Mouse (Mus musculus): ENCODE data around the gene Cd244a. TPM values are rescaled to one million over a fixed set of nuclear protein-coding genes. Genes with fewer than 3 reads are reported as not detected.

The Cd244a gene
- polyA plus RNA-seq, 1 experiment from 2014 or later: 0.12 TPM

GRCm38 (mm10) chr1:171540694-171541093 lies 18.3 kb upstream of the Cd244a start:
- 80% methylated on average over 1 of the region's 1 CpGs for WGBS
- Histone ChIP-seq H3K27me3 (ENCODE audit: control insufficient read depth, insufficient read depth, low read length) (no peaks in the 10 kb centered on the region), H3K4me1 (ENCODE audit: control insufficient read depth, insufficient read depth, low read length) (no peaks in the 10 kb centered on the region), H3K9ac (ENCODE audit: low read length) (no peak overlapping the region), H3K36me3 (ENCODE audit: control insufficient read depth, insufficient read depth, low read length) (no peaks in the 10 kb centered on the region), H3K27ac (ENCODE audit: low read depth, low read length) (no peak overlapping the region), H3K4me3 (ENCODE audit: low read depth, low read length) (no peak overlapping the region), H3K4me2 (ENCODE audit: low read depth) (no peak overlapping the region), H3K9me3 (ENCODE audit: control insufficient read depth, low read length) (no peaks in the 10 kb centered on the region)
- ATAC-seq (ENCODE audit: insufficient read depth, low FRiP score, low TSS enrichment): no peak
- DNase-seq (ENCODE audit: low spot score): no peak

DNA sequence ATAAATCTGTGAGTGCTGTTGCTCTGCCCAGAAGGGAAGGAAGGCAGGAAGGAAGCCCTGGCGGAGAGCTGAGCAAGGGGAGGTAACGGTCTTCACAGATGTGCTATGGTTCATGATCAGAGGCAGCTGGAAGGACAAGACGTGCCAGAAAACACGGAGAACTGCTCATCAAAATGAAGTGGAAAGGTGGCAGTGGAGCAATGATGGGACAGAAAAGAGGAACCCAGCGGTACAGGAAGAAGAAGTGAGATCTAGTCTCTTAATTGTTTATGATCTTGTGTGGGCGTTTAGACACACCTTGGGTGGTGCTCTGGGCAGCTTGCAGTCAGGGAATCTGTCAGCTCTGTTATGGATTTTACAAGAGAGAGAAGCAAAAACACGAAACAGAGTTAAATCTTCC lies 7.7 kb upstream of the Cd244a start:
- H3K4me3 ChIP-seq (ENCODE audit: low read depth, low read length): no peak overlapping the region
- DNase-seq (ENCODE audit: low spot score): no peak

GRCm38 (mm10) chr1:171552230-171552629 lies 6.8 kb upstream of the Cd244a start:
- H3K27ac ChIP-seq (ENCODE audit: low read depth, low read length): no peak overlapping the region
- WGBS: 90% methylated on average over 2 of the region's 2 CpGs
- H3K9me3 ChIP-seq (ENCODE audit: control insufficient read depth, low read length): no peaks in the 10 kb centered on the region
- H3K27me3 ChIP-seq (ENCODE audit: control insufficient read depth, insufficient read depth, low read length): no peaks in the 10 kb centered on the region
- ATAC-seq (ENCODE audit: insufficient read depth, low FRiP score, low TSS enrichment) (no peak), DNase-seq (ENCODE audit: low spot score) (no peak)
- H3K4me1 ChIP-seq (ENCODE audit: control insufficient read depth, insufficient read depth, low read length): no peaks in the 10 kb centered on the region
- H3K4me2 ChIP-seq (ENCODE audit: low read depth): no peak overlapping the region
- no peak overlapping the region for H3K4me3 ChIP-seq (ENCODE audit: low read depth, low read length)
- H3K36me3 ChIP-seq (ENCODE audit: control insufficient read depth, insufficient read depth, low read length): no peaks in the 10 kb centered on the region
- H3K9ac ChIP-seq (ENCODE audit: low read length): no peak overlapping the region

More for the DNA sequence above, 7.7 kb upstream of the Cd244a start:
- no peak for ATAC-seq (ENCODE audit: insufficient read depth, low FRiP score, low TSS enrichment)
- no peak overlapping the region for H3K27ac ChIP-seq (ENCODE audit: low read depth, low read length)
- H3K4me2 ChIP-seq (ENCODE audit: low read depth): no peak overlapping the region
- no peaks in the 10 kb centered on the region for H3K4me1 ChIP-seq (ENCODE audit: control insufficient read depth, insufficient read depth, low read length)
- H3K36me3 ChIP-seq (ENCODE audit: control insufficient read depth, insufficient read depth, low read length): no peaks in the 10 kb centered on the region
- H3K27me3 ChIP-seq (ENCODE audit: control insufficient read depth, insufficient read depth, low read length): no peaks in the 10 kb centered on the region
- no peak overlapping the region for H3K9ac ChIP-seq (ENCODE audit: low read length)
- no peaks in the 10 kb centered on the region for H3K9me3 ChIP-seq (ENCODE audit: control insufficient read depth, low read length)
- 70% methylated on average over 7 of the region's 7 CpGs for WGBS

DNA sequence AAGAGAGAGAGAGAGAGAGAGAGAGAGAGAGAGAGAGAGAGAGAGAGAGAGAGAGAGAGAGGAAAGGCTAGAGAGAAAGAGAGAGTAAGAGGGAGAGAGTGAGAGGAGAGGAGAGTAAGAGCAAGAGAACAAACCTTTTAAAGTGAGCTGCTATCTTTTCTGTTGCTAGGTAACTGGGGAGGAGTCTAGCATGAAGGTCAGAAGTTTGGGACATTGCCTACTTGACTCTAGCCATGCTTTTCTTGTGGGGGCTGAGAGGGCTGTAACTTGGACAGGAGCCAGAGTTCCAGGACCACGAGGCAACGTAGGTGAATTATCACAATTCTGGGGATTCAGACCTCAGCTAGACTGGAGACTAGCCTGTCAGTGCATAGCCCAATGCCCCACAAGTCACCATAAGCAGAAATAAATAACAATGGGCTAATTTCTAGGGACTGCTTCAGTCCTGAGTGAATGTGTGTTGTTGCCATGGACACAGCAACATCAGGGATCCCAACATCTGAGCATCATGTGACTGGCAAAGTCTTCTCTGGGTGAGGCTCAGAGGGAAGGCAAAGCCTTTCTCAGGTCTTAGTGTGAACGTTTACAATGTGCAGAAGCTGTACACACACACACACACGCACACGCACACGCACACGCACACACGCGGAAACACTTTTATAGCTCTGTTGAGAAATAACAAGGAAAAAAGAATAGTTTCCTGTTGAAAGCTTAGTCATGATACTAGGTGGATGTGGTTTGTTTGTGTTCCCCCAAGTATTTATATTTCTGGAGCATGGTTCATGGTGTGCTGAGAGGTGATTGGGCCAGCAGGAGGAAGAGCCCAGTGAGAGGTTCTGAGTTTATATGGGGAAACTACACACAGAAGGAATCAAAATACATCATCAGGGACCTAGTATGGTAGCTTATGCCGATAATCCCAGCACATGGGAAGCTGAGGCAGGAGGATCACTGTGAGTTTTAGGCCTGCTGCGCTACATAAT lies 5.3 kb upstream of the Cd244a start:
- no peaks in the 10 kb centered on the region for H3K27me3 ChIP-seq (ENCODE audit: control insufficient read depth, insufficient read depth, low read length)
- ATAC-seq (ENCODE audit: insufficient read depth, low FRiP score, low TSS enrichment): no peak
- 88% methylated on average over 11 of the region's 11 CpGs for WGBS
- H3K4me1 ChIP-seq (ENCODE audit: control insufficient read depth, insufficient read depth, low read length): no peaks in the 10 kb centered on the region
- DNase-seq (ENCODE audit: low spot score): no peak
- no peaks in the 10 kb centered on the region for H3K9me3 ChIP-seq (ENCODE audit: control insufficient read depth, low read length)
- no peak overlapping the region for H3K9ac ChIP-seq (ENCODE audit: low read length)
- no peak overlapping the region for H3K4me2 ChIP-seq (ENCODE audit: low read depth)
- H3K36me3 ChIP-seq (ENCODE audit: control insufficient read depth, insufficient read depth, low read length): no peaks in the 10 kb centered on the region
- no peak overlapping the region for H3K27ac ChIP-seq (ENCODE audit: low read depth, low read length)
- H3K4me3 ChIP-seq (ENCODE audit: low read depth, low read length): no peak overlapping the region

DNA sequence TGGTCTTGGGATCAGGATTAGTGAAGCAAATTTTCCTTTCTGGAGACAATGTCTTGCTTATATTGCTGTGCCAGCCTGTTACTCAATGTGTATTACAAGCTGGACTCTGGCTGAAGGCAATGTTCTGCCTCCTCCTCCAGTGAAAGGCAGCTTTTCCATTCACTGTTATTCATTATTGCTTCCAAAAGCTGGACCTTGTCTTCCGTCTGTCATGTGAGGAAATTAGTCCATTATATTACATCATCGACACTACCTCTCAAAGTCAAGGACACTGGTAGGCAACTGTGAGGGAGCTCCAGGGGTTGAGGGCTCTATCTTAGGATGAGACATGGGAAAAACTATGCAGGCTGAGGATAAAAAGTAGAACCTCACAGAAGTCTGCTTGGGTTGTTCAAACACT lies 2.6 kb upstream of the Cd244a start:
- no peaks in the 10 kb centered on the region for H3K9me3 ChIP-seq (ENCODE audit: control insufficient read depth, low read length)
- H3K4me3 ChIP-seq (ENCODE audit: low read depth, low read length): no peak overlapping the region
- ATAC-seq (ENCODE audit: insufficient read depth, low FRiP score, low TSS enrichment) (no peak), DNase-seq (ENCODE audit: low spot score) (no peak)
- no peak overlapping the region for H3K27ac ChIP-seq (ENCODE audit: low read depth, low read length)
- no peaks in the 10 kb centered on the region for H3K4me1 ChIP-seq (ENCODE audit: control insufficient read depth, insufficient read depth, low read length)
- H3K4me2 ChIP-seq (ENCODE audit: low read depth): no peak overlapping the region
- no peak overlapping the region for H3K9ac ChIP-seq (ENCODE audit: low read length)
- 91% methylated on average over 2 of the region's 2 CpGs for WGBS
- no peaks in the 10 kb centered on the region for H3K36me3 ChIP-seq (ENCODE audit: control insufficient read depth, insufficient read depth, low read length)
- H3K27me3 ChIP-seq (ENCODE audit: control insufficient read depth, insufficient read depth, low read length): no peaks in the 10 kb centered on the region

GRCm38 (mm10) chr1:171558407-171558806 lies 586 bp upstream of the Cd244a start:
- Histone ChIP-seq H3K4me1 (ENCODE audit: control insufficient read depth, insufficient read depth, low read length) (no peaks in the 10 kb centered on the region), H3K27ac (ENCODE audit: low read depth, low read length) (no peak overlapping the region), H3K4me3 (ENCODE audit: low read depth, low read length) (no peak overlapping the region), H3K27me3 (ENCODE audit: control insufficient read depth, insufficient read depth, low read length) (no peaks in the 10 kb centered on the region), H3K4me2 (ENCODE audit: low read depth) (no peak overlapping the region), H3K9me3 (ENCODE audit: control insufficient read depth, low read length) (no peaks in the 10 kb centered on the region), H3K36me3 (ENCODE audit: control insufficient read depth, insufficient read depth, low read length) (no peaks in the 10 kb centered on the region), H3K9ac (ENCODE audit: low read length) (no peak overlapping the region)
- ATAC-seq (ENCODE audit: insufficient read depth, low FRiP score, low TSS enrichment) (no peak), DNase-seq (ENCODE audit: low spot score) (no peak)
- WGBS: 74% methylated on average over 6 of the region's 6 CpGs

DNA sequence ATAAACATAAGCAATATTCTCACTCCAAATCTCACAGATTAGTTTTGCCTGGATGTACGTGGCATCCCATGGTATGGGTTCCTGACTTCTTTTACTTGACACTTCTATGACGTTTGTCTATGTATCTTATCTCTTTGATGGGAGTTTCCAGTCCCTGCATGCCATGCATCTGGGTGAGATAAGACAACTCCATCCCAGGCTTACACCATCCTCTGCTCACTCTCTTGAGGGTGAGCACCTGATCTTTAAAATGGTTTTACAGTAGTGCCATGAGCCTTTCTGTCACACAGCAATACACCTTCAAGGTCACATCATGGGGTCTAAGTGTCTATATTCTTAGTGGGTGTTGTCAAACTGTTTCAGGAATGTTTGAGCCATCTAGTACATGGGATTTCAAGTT lies 1.3 kb downstream of the Cd244a start:
- Histone ChIP-seq H3K27me3 (ENCODE audit: control insufficient read depth, insufficient read depth, low read length) (no peaks in the 10 kb centered on the region), H3K9me3 (ENCODE audit: control insufficient read depth, low read length) (no peaks in the 10 kb centered on the region), H3K4me1 (ENCODE audit: control insufficient read depth, insufficient read depth, low read length) (no peaks in the 10 kb centered on the region), H3K36me3 (ENCODE audit: control insufficient read depth, insufficient read depth, low read length) (no peaks in the 10 kb centered on the region), H3K9ac (ENCODE audit: low read length) (no peak overlapping the region), H3K4me3 (ENCODE audit: low read depth, low read length) (no peak overlapping the region), H3K4me2 (ENCODE audit: low read depth) (no peak overlapping the region), H3K27ac (ENCODE audit: low read depth, low read length) (no peak overlapping the region)
- DNase-seq (ENCODE audit: low spot score) (no peak), ATAC-seq (ENCODE audit: insufficient read depth, low FRiP score, low TSS enrichment) (no peak)
- 78% methylated on average over 2 of the region's 2 CpGs for WGBS

- H3K27me3 ChIP-seq (ENCODE audit: control insufficient read depth, insufficient read depth, low read length): no peaks in the 10 kb centered on the region
- H3K4me2 ChIP-seq (ENCODE audit: low read depth): no peak overlapping the region
- WGBS: 90% methylated on average over 1 of the region's 1 CpGs
- no peak overlapping the region for H3K9ac ChIP-seq (ENCODE audit: low read length)
- no peaks in the 10 kb centered on the region for H3K36me3 ChIP-seq (ENCODE audit: control insufficient read depth, insufficient read depth, low read length)
- no peaks in the 10 kb centered on the region for H3K9me3 ChIP-seq (ENCODE audit: control insufficient read depth, low read length)
- no peaks in the 10 kb centered on the region for H3K4me1 ChIP-seq (ENCODE audit: control insufficient read depth, insufficient read depth, low read length)
- no peak overlapping the region for H3K4me3 ChIP-seq (ENCODE audit: low read depth, low read length)
- no peak overlapping the region for H3K27ac ChIP-seq (ENCODE audit: low read depth, low read length)
- no peak for ATAC-seq (ENCODE audit: insufficient read depth, low FRiP score, low TSS enrichment)
- DNase-seq (ENCODE audit: low spot score): no peak
Observed at GRCm38 (mm10) chr1:171561200-171561599, 2.2 kb downstream of the Cd244a start.

DNA sequence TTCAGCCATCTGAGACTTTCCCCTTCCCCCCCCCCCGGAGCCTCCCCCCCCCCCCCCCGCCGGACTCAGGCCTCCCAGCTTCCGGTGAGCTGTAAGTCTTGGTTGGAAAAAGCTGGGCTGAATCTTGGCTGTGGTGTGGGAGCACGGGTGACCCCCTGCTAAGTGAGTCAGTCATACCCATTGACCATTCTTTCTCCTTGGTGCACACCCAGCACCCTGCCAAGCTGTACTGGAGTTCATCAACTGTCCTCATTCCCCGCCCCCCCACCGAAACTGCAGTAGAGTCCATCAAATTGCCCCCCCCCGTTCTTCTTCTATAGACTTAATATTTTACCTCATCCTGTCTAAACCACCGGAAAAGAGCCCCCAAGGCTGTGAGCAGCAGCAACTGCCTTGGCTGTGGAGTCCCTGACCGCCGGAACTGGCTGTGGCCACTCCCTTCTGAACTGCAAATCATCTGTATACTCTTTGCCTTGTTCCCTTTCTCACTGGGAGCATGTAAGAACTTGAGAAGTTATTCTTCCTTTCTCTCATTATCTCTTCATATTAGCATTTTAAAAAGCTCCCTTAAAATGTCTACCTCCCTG lies 2.7 kb downstream of the Cd244a start:
- DNase-seq (ENCODE audit: low spot score) (no peak), ATAC-seq (ENCODE audit: insufficient read depth, low FRiP score, low TSS enrichment) (no peak)
- Histone ChIP-seq H3K27ac (ENCODE audit: low read depth, low read length) (no peak overlapping the region), H3K4me1 (ENCODE audit: control insufficient read depth, insufficient read depth, low read length) (no peaks in the 10 kb centered on the region), H3K36me3 (ENCODE audit: control insufficient read depth, insufficient read depth, low read length) (no peaks in the 10 kb centered on the region), H3K9me3 (ENCODE audit: control insufficient read depth, low read length) (no peaks in the 10 kb centered on the region), H3K9ac (ENCODE audit: low read length) (no peak overlapping the region), H3K4me2 (ENCODE audit: low read depth) (no peak overlapping the region), H3K27me3 (ENCODE audit: control insufficient read depth, insufficient read depth, low read length) (no peaks in the 10 kb centered on the region), H3K4me3 (ENCODE audit: low read depth, low read length) (no peak overlapping the region)
- WGBS: 82% methylated on average over 7 of the region's 11 CpGs
